Mouse (Mus musculus) liver, adult 2 months (tissue): ENCODE measurements around the gene Fbxw9.

Experiments
- CTCF ChIP-seq: fragments of 200-500 bp; IDR thresholded peaks from 2 replicates; pipeline ENCODE4 v1.5.1; 2011; ENCODE audit warnings: low read depth, low read length, control low read depth
- POLR2A ChIP-seq: fragments of 200-500 bp; IDR thresholded peaks from 2 replicates; pipeline ENCODE4 v1.6.1; 2011; ENCODE audit warnings: low read length, control low read depth; ENCODE audit not compliant: insufficient read depth; ENCODE audit errors: extremely low read depth

GRCm38 (mm10) chr8:85067982-85068381 is 8.1 kb downstream of the Fbxw9 start, which contains the start of gene Gm5741:
- TF ChIP-seq CTCF (no peak), POLR2A (0 out of 2 replicates have a peak, but pooled peaks have one; percentile 8)
